Mouse (Mus musculus): ENCODE measurements at regions not wholly inside any gene's neighbourhood (a gene's known extent, or its start where the extent isn't known, plus 50 kb on each side); places are given as distances from the start of the nearest gene placed in this dataset.

- Histone ChIP-seq H3K4me2 (ENCODE audit: low read depth, low read length) (no peak overlapping the region), H3K4me1 (ENCODE audit: control insufficient read depth, insufficient read depth) (peaks cover 5% of the 10 kb centered on the region; the same call in 1 of the 2 replicates), H3K9me3 (replicated peaks; ENCODE audit: control insufficient read depth, low read length) (no peaks in the 10 kb centered on the region), H3K27ac (ENCODE audit: low read depth) (peak overlapping the region; percentile 50), H3K4me3 (ENCODE audit: low read depth, low read length) (no peak overlapping the region), H3K27me3 (ENCODE audit: control insufficient read depth, insufficient read depth, low read length) (peaks cover 9% of the 10 kb centered on the region; the same call in 1 of the 2 replicates), H3K36me3 (replicated peaks; ENCODE audit: control insufficient read depth, insufficient read depth, low read length) (no peaks in the 10 kb centered on the region), H3K9ac (replicated peaks; ENCODE audit: low read depth, low read length) (no peak overlapping the region)
- TF ChIP-seq EP300 (IDR thresholded peaks at IDR 0.05; ENCODE audit: low read depth) (no peak), CTCF (IDR thresholded peaks at IDR 0.05; ENCODE audit: low read depth) (no peak)
- no peak; the same call in 1 of the 2 replicates for ATAC-seq (ENCODE audit: insufficient read depth, low read depth)
- DNase-seq (ENCODE audit: low spot score), result peak; percentile 22
- WGBS, result 74% methylated on average over 16 of the region's 16 CpGs
Observed at GRCm38 (mm10) chr4:154746323-154747005, 78.8 kb upstream of the Actrt2 start.

- TF ChIP-seq CTCF (IDR thresholded peaks at IDR 0.05; ENCODE audit: low read depth) (no peak), EP300 (IDR thresholded peaks at IDR 0.05; ENCODE audit: low read depth) (no peak)
- Histone ChIP-seq H3K36me3 (replicated peaks; ENCODE audit: control insufficient read depth, insufficient read depth, low read length) (no peaks in the 10 kb centered on the region), H3K4me1 (ENCODE audit: control insufficient read depth, insufficient read depth) (peaks cover 5% of the 10 kb centered on the region; the same call in 1 of the 2 replicates), H3K4me2 (ENCODE audit: low read depth, low read length) (no peak overlapping the region), H3K27ac (ENCODE audit: low read depth) (no peak overlapping the region), H3K4me3 (ENCODE audit: low read depth, low read length) (no peak overlapping the region), H3K27me3 (ENCODE audit: control insufficient read depth, insufficient read depth, low read length) (peaks cover 9% of the 10 kb centered on the region; the same call in 1 of the 2 replicates), H3K9me3 (replicated peaks; ENCODE audit: control insufficient read depth, low read length) (no peaks in the 10 kb centered on the region), H3K9ac (replicated peaks; ENCODE audit: low read depth, low read length) (no peak overlapping the region)
- DNase-seq (ENCODE audit: low spot score) (no peak), ATAC-seq (ENCODE audit: insufficient read depth, low read depth) (no peak)
- 83% methylated on average over 4 of the region's 4 CpGs for WGBS
Observed at GRCm38 (mm10) chr4:154747006-154747343, 79.3 kb upstream of the Actrt2 start.

GRCm38 (mm10) chr4:154749160-154749559 is 81.5 kb upstream of the Actrt2 start:
- WGBS, result 37% methylated on average over 9 of the region's 9 CpGs
- Histone ChIP-seq H3K4me2 (ENCODE audit: low read depth, low read length) (no peak overlapping the region), H3K27me3 (ENCODE audit: control insufficient read depth, insufficient read depth, low read length) (0 out of 2 replicates have a peak, but pooled peaks cover 12% of the 10 kb centered on the region), H3K9ac (replicated peaks; ENCODE audit: low read depth, low read length) (no peak overlapping the region), H3K36me3 (replicated peaks; ENCODE audit: control insufficient read depth, insufficient read depth, low read length) (no peaks in the 10 kb centered on the region), H3K4me3 (ENCODE audit: low read depth, low read length) (no peak overlapping the region), H3K4me1 (ENCODE audit: control insufficient read depth, insufficient read depth) (peaks cover 5% of the 10 kb centered on the region; the same call in 1 of the 2 replicates), H3K9me3 (replicated peaks; ENCODE audit: control insufficient read depth, low read length) (no peaks in the 10 kb centered on the region), H3K27ac (ENCODE audit: low read depth) (no peak overlapping the region)
- ATAC-seq (ENCODE audit: insufficient read depth, low read depth) (no peak), DNase-seq (ENCODE audit: low spot score) (no peak)
- no peak for TF ChIP-seq EP300 (IDR thresholded peaks at IDR 0.05; ENCODE audit: low read depth)
- peak; percentile 72 for TF ChIP-seq CTCF (IDR thresholded peaks at IDR 0.05; ENCODE audit: low read depth)

GRCm38 (mm10) chr4:154749996-154750395 is 82.3 kb upstream of the Actrt2 start:
- no peak for ATAC-seq (ENCODE audit: insufficient read depth, low read depth)
- no peak for DNase-seq (ENCODE audit: low spot score)
- H3K4me2 ChIP-seq (ENCODE audit: low read depth, low read length), result no peak overlapping the region
- TF ChIP-seq EP300 (IDR thresholded peaks at IDR 0.05; ENCODE audit: low read depth), result no peak
- no peak for TF ChIP-seq CTCF (IDR thresholded peaks at IDR 0.05; ENCODE audit: low read depth)
- 85% methylated on average over 2 of the region's 2 CpGs for WGBS
- H3K9me3 ChIP-seq (replicated peaks; ENCODE audit: control insufficient read depth, low read length), result no peaks in the 10 kb centered on the region
- H3K4me3 ChIP-seq (ENCODE audit: low read depth, low read length), result no peak overlapping the region
- H3K27me3 ChIP-seq (ENCODE audit: control insufficient read depth, insufficient read depth, low read length), result 0 out of 2 replicates have a peak, but pooled peaks cover 12% of the 10 kb centered on the region
- H3K27ac ChIP-seq (ENCODE audit: low read depth), result no peak overlapping the region
- H3K4me1 ChIP-seq (ENCODE audit: control insufficient read depth, insufficient read depth), result peaks cover 5% of the 10 kb centered on the region; the same call in 1 of the 2 replicates
- no peak overlapping the region for H3K9ac ChIP-seq (replicated peaks; ENCODE audit: low read depth, low read length)
- no peaks in the 10 kb centered on the region for H3K36me3 ChIP-seq (replicated peaks; ENCODE audit: control insufficient read depth, insufficient read depth, low read length)

- Histone ChIP-seq H3K9me3 (replicated peaks; ENCODE audit: control insufficient read depth, low read length) (no peaks in the 10 kb centered on the region), H3K36me3 (replicated peaks; ENCODE audit: control insufficient read depth, insufficient read depth, low read length) (no peaks in the 10 kb centered on the region), H3K9ac (replicated peaks; ENCODE audit: low read depth, low read length) (no peak overlapping the region), H3K27ac (ENCODE audit: low read depth) (no peak overlapping the region), H3K4me1 (ENCODE audit: control insufficient read depth, insufficient read depth) (peaks cover 5% of the 10 kb centered on the region; the same call in 1 of the 2 replicates), H3K4me3 (ENCODE audit: low read depth, low read length) (no peak overlapping the region), H3K27me3 (ENCODE audit: control insufficient read depth, insufficient read depth, low read length) (0 out of 2 replicates have a peak, but pooled peaks cover 12% of the 10 kb centered on the region), H3K4me2 (ENCODE audit: low read depth, low read length) (no peak overlapping the region)
- no peak for ATAC-seq (ENCODE audit: insufficient read depth, low read depth)
- TF ChIP-seq EP300 (IDR thresholded peaks at IDR 0.05; ENCODE audit: low read depth) (no peak), CTCF (IDR thresholded peaks at IDR 0.05; ENCODE audit: low read depth) (no peak)
- DNase-seq (ENCODE audit: low spot score), result no peak
- WGBS, result 66% methylated on average over 14 of the region's 14 CpGs
Observed at GRCm38 (mm10) chr4:154750440-154751107, 82.9 kb upstream of the Actrt2 start.
